Mouse (Mus musculus) G1E (cell line): ENCODE results near the gene Cdkn1c. TPM values are rescaled to one million over a fixed set of nuclear protein-coding genes. Genes with fewer than 3 reads are reported as not detected.

Experiments
- ATAC-seq: 2 replicates; pipeline ENCODE4 v1.8.0; 2016; ENCODE audit warnings: mild to moderate bottlenecking; ENCODE audit not compliant: insufficient number of reproducible peaks, poor library complexity, low FRiP score, severe bottlenecking; ENCODE audit errors: extremely low read depth
- DNase-seq: peaks from one replicate; pipeline ENCODE4 v3.0.0; 2012; ENCODE audit warnings: low spot score
- H3K27me3 ChIP-seq: 2 replicates; pipeline ENCODE4 v1.6.1; 2012; ENCODE audit warnings: mild to moderate bottlenecking, low read length, inconsistent platforms; ENCODE audit not compliant: insufficient read depth
- H3K36me3 ChIP-seq: replicated peaks from 2 replicates; pipeline ENCODE3; 2012; ENCODE audit warnings: mild to moderate bottlenecking, inconsistent platforms
- H3K4me1 ChIP-seq: 2 replicates; pipeline ENCODE4 v1.6.1; 2012; ENCODE audit warnings: low read depth, low read length, inconsistent platforms, mixed read lengths; ENCODE audit not compliant: insufficient read depth
- H3K4me3 ChIP-seq: 2 replicates; pipeline ENCODE4 v1.5.1; 2012; ENCODE audit warnings: low read depth, mild to moderate bottlenecking, inconsistent platforms, low read length, moderate library complexity, mixed read lengths
- H3K9me3 ChIP-seq: replicated peaks from 2 replicates; pipeline ENCODE4 v1.6.1; 2012; ENCODE audit warnings: inconsistent platforms
- CTCF ChIP-seq: IDR thresholded peaks from 2 replicates; pipeline ENCODE4 v1.5.1; 2012; ENCODE audit warnings: low read depth, low read length, inconsistent platforms, mixed read lengths
- GATA1 ChIP-seq: IDR thresholded peaks from 2 replicates; pipeline ENCODE4 v1.6.1; 2012; ENCODE audit warnings: borderline replicate concordance, low read length, inconsistent platforms, mixed read lengths
- GATA2 ChIP-seq: IDR thresholded peaks from 2 replicates; pipeline ENCODE4 v1.6.1; 2012; ENCODE audit warnings: low read depth, low read length, inconsistent platforms, borderline replicate concordance
- POLR2AphosphoS5 ChIP-seq: IDR thresholded peaks from 2 replicates; pipeline ENCODE4 v1.6.1; 2012; ENCODE audit warnings: low read depth, low read length, inconsistent platforms; ENCODE audit not compliant: insufficient replicate concordance
- TAL1 ChIP-seq: conservative IDR thresholded peaks from 2 replicates; pipeline ENCODE4 v1.6.1; 2012; ENCODE audit warnings: low read depth, low read length, inconsistent platforms, mixed read lengths
- polyA plus RNA-seq: library from polyadenylated mRNA; stranded (reverse); fragments of >175 nt; gene quantifications from 2 replicates; pipeline ENCODE4 v1.2.3, GENCODE M21; 2012
- total RNA-seq, 2 experiments: library from RNA; stranded (forward) in 1 of 2; stranded (reverse) in 1 of 2; fragments of 200-1000 nt in 1 of 2; fragments of >200 nt in 1 of 2; fragmentation: Nextera tagmentation in 1 of 2; gene quantifications; 2 replicates each; pipeline ENCODE4 v1.2.3; 2014 to 2017

Cdkn1c gene
- total and polyA plus RNA-seq, 3 experiments: 0.03 TPM; not detected in 2

DNA sequence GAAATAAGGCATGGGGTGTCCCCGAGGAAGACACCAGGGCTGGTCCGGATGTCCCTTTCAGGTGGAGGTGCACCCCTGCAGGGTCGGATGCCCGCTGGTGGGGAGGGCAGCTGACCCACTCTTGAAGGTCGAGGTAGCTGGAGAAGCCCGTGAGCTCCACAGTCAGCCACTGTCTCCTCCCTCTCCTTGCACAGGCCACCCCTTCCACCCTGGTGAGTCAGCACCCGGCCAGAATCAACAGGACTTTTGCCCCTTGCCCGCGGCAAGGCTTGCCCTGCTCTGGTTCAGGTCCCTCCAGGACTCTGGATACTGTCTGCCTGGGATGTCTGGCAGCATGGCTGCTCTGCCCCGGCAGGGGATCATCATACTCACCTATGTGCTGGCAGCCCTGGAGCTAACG is 15.0 kb upstream of the Cdkn1c start:
- H3K4me1 ChIP-seq: peaks cover 28% of the 10 kb centered on the region
- H3K4me3 ChIP-seq: no peak overlapping the region
- DNase-seq (no peak), ATAC-seq (no peak)
- TF ChIP-seq TAL1: no peak
- no peak for TF ChIP-seq POLR2AphosphoS5
- no peak for TF ChIP-seq GATA2
- no peak for TF ChIP-seq GATA1
- TF ChIP-seq CTCF: no peak
- H3K9me3 ChIP-seq: no peaks in the 10 kb centered on the region
- H3K27me3 ChIP-seq: peaks cover 54% of the 10 kb centered on the region
- H3K36me3 ChIP-seq: no peaks in the 10 kb centered on the region

DNA sequence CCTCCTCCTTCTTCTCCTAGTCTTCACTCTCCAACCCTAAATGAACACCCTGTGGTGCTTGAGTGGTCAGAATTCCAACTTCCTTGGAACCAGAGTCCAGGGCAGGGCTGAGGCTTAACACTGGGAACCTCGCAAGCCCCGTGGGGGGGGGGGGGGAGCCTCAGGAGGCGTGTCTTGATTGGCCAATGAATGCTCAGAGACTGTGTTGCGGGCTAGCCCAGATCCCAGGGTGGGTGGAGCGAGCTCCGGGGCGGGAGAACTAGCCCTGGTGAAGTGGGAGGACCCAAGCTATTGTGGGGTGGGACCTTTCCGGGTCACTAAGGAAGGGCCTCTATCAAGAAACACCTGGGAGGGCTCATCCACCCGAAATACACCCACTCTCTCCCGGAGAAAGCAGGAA is 14.0 kb upstream of the Cdkn1c start:
- DNase-seq (peak; percentile 32), ATAC-seq (0 out of 2 replicates have a peak, but pooled peaks have one; percentile 35)
- peaks cover 60% of the 10 kb centered on the region for H3K27me3 ChIP-seq

DNA sequence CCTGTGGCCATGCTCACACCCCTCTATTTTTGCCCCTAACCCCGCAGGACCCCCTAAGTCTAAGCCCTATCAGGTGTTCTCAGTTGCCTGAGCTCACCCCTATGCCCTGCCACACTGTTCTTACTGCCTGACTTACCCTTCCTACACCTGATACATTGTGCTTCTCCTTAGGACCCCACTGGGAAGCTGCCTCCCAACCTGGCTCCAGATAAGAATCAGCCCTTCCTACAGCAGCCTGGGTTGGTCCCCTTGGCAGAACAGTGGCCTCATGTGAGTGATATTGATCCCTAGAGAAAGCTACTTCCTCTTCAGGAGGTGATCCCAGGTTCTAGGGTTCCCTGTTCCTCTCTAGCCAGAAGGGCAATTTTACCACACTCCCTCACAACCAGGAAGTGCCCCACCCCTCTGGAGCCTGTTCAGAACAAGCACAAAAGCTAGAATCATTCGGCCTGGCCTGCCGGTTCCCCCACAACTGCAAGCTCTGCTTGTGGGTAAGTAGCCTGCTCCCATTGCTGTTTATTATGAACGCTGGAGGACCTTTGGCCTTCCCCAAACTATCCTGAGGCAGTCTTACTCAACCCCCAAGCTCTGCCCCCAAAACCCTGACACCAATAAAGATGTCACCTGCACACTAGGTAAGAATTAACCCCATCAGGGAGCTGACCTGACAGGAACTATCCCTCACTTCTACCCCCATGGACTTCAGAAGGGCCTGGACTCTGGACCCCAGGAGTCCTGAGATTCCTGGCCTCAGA is 12.7 kb upstream of the Cdkn1c start, which contains the start of gene Slc22a18:
Gene Slc22a18 (plus strand): TSS at position 390 of the 755 bp plus-strand sequence.
- H3K27me3 ChIP-seq: peaks cover 60% of the 10 kb centered on the region
- peak; percentile 73 for DNase-seq
- peak within 1 kb of the TSS; percentile 53; the same call in 1 of the 2 replicates for H3K4me3 ChIP-seq
- peak; percentile 69 for ATAC-seq
- TF ChIP-seq CTCF: no peak
- TF ChIP-seq GATA2: no peak
- TF ChIP-seq GATA1: no peak
- no peaks in the 10 kb centered on the region for H3K9me3 ChIP-seq
- H3K36me3 ChIP-seq: no peaks in the 10 kb centered on the region
- H3K4me1 ChIP-seq: peaks cover 24% of the 10 kb centered on the region

More for the DNA sequence above, 14.0 kb upstream of the Cdkn1c start:
- no peaks in the 10 kb centered on the region for H3K9me3 ChIP-seq
- peaks cover 24% of the 10 kb centered on the region for H3K4me1 ChIP-seq
- no peak for TF ChIP-seq POLR2AphosphoS5
- no peak for TF ChIP-seq GATA1
- TF ChIP-seq TAL1: no peak
- TF ChIP-seq GATA2: no peak
- no peak for TF ChIP-seq CTCF
- no peak overlapping the region for H3K4me3 ChIP-seq
- H3K36me3 ChIP-seq: no peaks in the 10 kb centered on the region

DNA sequence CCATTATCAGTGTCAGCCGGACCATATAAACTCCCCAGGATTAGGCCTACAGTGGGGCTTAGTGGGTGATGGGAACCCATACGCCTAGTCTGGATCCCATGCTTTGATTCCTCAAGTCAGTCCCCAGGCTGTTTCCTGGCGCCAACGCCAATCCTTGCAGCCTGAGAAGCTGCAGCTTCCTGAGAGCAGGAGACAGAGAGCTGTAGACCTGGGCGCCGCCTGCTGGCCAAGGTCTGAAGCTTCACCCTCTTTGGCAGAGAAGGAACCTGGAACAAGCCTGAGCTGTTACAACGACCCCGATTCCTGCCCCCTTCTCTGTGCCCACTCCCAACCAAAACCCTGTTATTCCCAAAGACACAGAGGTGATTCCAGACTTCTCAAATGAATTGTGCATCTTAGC is 9.1 kb upstream of the Cdkn1c start:
- H3K4me1 ChIP-seq: peaks cover 22% of the 10 kb centered on the region
- ATAC-seq: no peak
- DNase-seq: peak; percentile 55
- peaks cover 3% of the 10 kb centered on the region for H3K9me3 ChIP-seq
- no peak overlapping the region for H3K4me3 ChIP-seq
- TF ChIP-seq POLR2AphosphoS5 (no peak), GATA2 (no peak), TAL1 (no peak), CTCF (peak; percentile 73)
- H3K27me3 ChIP-seq: peaks cover 53% of the 10 kb centered on the region
- no peaks in the 10 kb centered on the region for H3K36me3 ChIP-seq

DNA sequence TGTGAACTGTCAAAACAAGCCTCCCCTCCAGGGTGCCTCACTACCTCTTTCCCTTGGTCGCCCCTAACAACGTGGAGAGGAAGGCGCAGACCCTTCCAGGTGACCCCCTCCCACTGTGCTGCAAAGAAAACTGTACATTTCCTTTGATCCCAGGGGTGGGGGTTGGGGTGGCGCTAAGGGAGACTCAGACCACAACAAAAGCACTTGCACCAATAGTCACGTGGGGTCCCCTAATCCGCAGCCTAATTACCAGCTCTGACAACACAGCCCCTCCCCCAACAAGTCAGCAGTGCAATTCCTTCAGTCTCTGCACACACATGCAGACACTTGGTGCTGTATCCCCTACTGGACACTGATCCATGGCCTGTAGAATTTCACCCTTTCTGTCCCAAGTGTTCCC is 6.9 kb upstream of the Cdkn1c start:
- no peaks in the 10 kb centered on the region for H3K36me3 ChIP-seq
- H3K4me1 ChIP-seq: peaks cover 6% of the 10 kb centered on the region; the same call in 1 of the 2 replicates
- H3K4me3 ChIP-seq: no peak overlapping the region
- peaks cover 45% of the 10 kb centered on the region for H3K27me3 ChIP-seq
- TF ChIP-seq TAL1: no peak
- no peak for TF ChIP-seq GATA1
- no peak for TF ChIP-seq CTCF
- TF ChIP-seq POLR2AphosphoS5: no peak
- TF ChIP-seq GATA2: no peak
- H3K9me3 ChIP-seq: peaks cover 18% of the 10 kb centered on the region
- DNase-seq (no peak), ATAC-seq (no peak)

DNA sequence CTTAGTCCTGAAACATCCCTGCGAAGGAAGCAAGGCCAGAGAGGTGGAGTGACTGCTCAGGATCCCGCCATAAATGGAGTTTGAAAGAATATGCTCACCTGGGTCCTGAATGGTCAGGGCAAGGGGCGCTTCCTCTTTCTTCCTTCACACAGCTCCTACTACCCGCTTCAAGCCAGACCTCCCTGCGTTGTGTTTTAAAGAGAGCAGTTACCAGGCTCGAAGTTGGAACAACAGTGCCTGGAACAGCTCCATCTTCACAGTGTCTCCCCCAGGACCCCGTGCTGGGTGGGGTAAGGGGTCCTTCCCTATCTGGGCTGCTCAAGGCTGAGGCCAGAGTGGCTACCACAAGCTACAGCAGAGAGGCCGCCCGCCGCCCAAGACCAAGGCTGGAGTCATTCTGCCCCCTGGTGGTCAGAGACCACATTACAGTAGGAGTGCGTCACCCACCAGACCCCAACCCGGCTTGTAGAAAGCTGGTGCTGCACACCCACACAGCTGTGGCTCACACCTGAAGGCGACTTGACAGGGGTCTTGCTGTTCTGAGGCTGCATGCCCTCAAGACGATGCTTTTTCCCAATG is 5.3 kb upstream of the Cdkn1c start:
- ATAC-seq (no peak; the same call in 1 of the 2 replicates), DNase-seq (peak; percentile 34)
- no peak overlapping the region for H3K4me3 ChIP-seq
- peaks cover 38% of the 10 kb centered on the region; the same call in 1 of the 2 replicates for H3K27me3 ChIP-seq
- peaks cover 27% of the 10 kb centered on the region for H3K9me3 ChIP-seq
- H3K4me1 ChIP-seq: peaks cover 6% of the 10 kb centered on the region; the same call in 1 of the 2 replicates
- H3K36me3 ChIP-seq: no peaks in the 10 kb centered on the region
- TF ChIP-seq CTCF (peak; percentile 65), GATA2 (no peak)
